In the genomic region with DNA sequence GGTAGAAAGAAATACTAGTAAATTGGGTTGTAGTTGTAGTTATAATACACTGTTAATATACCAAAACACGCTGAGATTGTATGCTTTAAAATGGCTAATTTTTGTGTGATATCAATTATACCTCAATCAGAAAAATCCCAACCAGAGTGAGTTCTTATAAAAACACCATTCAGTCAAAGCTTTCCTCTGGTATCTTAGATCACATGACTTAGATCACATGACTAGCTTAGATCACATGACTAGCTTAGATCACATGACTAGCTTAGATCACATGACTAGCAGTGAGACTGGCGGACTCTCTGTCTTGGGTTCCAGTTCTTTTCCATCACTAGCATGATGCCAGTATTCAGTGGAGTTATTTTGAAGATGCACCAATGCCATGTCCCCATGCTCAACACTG, we compare ENCODE assay signal across 30 mouse cellular contexts.
"Had no signal": no experiment of that assay in that cellular context is flagged by ENCODE, and none has a peak within 500 bp of the region (broad histone marks: within the 10 kb centered on the region; RNA-seq: fewer than 3 reads in every experiment).

No protein-coding gene starts in this region.

- H3K27ac ChIP-seq: heart, embryonic 10.5 days; heart, embryonic 13.5 days; heart, embryonic 15.5 days; hindbrain, embryonic 10.5 days; hindbrain, embryonic 12.5 days; hindbrain, embryonic 13.5 days; hindbrain, embryonic 14.5 days; hindbrain, embryonic 15.5 days; hindbrain, postnatal 0 days; intestine, embryonic 15.5 days; kidney, embryonic 15.5 days; kidney, postnatal 0 days had no signal

- H3K27me3 ChIP-seq: heart, embryonic 12.5 days; heart, embryonic 13.5 days; heart, embryonic 15.5 days; hindbrain, embryonic 12.5 days; hindbrain, embryonic 13.5 days; hindbrain, embryonic 15.5 days; intestine, embryonic 15.5 days; kidney, embryonic 15.5 days had no signal

- DNase-seq: heart, postnatal 10 days; heart, postnatal 14 days; heart, postnatal 36 days; heart, postnatal 4 days; kidney, adult 11 months; kidney, adult 18-20 months; kidney, adult 2 months; kidney, adult 8-10 months; kidney, adult 9 months; kidney, postnatal 10 days; kidney, postnatal 14 days; kidney, postnatal 25 days; kidney, postnatal 36 days; kidney, postnatal 4 days; layer of hippocampus, adult 9-11 months; layer of hippocampus, postnatal 36 days had no signal

- H3K4me1 ChIP-seq: heart, embryonic 13.5 days; heart, embryonic 15.5 days; intestine, embryonic 15.5 days had no signal

- H3K4me3 ChIP-seq: heart, embryonic 10.5 days; heart, embryonic 12.5 days; heart, embryonic 13.5 days; heart, embryonic 15.5 days; hindbrain, embryonic 10.5 days; hindbrain, embryonic 12.5 days; hindbrain, embryonic 13.5 days; hindbrain, embryonic 15.5 days; intestine, embryonic 15.5 days; kidney, embryonic 15.5 days had no signal

- H3K4me2 ChIP-seq: heart, embryonic 11.5 days; heart, embryonic 12.5 days; heart, embryonic 13.5 days; heart, embryonic 15.5 days; hindbrain, embryonic 12.5 days; hindbrain, embryonic 13.5 days; hindbrain, embryonic 14.5 days; hindbrain, embryonic 15.5 days; intestine, embryonic 15.5 days; kidney, embryonic 15.5 days had no signal

- H3K36me3 ChIP-seq: heart, embryonic 10.5 days; heart, embryonic 13.5 days; heart, embryonic 15.5 days; hindbrain, embryonic 10.5 days; hindbrain, embryonic 12.5 days; hindbrain, embryonic 13.5 days; hindbrain, embryonic 15.5 days; intestine, embryonic 15.5 days; kidney, embryonic 15.5 days had no signal
